Mouse (Mus musculus): ENCODE data around the gene Ubr1. TPM values are rescaled to one million over a fixed set of nuclear protein-coding genes. Genes with fewer than 3 reads are reported as not detected.

The Ubr1 gene
- 14.1 and 16.8 TPM in 2 replicates for polyA plus RNA-seq (2015; fragmentation: Nextera tagmentation; extraction: Ambion mirVana)

- H3K4me3 ChIP-seq (replicated peaks) = peak within 1 kb of the TSS; percentile 90
- H3K4me1 ChIP-seq (replicated peaks) = peaks cover 55% of the 10 kb centered on the region
- DNase-seq (peak; percentile 84), ATAC-seq (ENCODE audit: low read depth) (peak; percentile 87)
- no peaks in the 10 kb centered on the region for H3K27me3 ChIP-seq
- peak within 1 kb of the TSS; percentile 92 for H3K9ac ChIP-seq
- peak within 1 kb of the TSS; percentile 79 for H3K4me2 ChIP-seq
- WGBS (ENCODE audit: insufficient replicate concordance) = under 1% methylated on average over 39 of the region's 39 CpGs
- no peaks in the 10 kb centered on the region for H3K9me3 ChIP-seq (replicated peaks)
- peak within 1 kb of the TSS; percentile 90 for H3K27ac ChIP-seq
- no peaks in the 10 kb centered on the region for H3K36me3 ChIP-seq
Measured at GRCm38 (mm10) chr2:120970559-120971080, at the start of gene Ubr1. Gene Ubr1 (minus strand): TSS chr2:120970715.

- Histone ChIP-seq H3K27me3 (no peaks in the 10 kb centered on the region), H3K9me3 (replicated peaks) (no peaks in the 10 kb centered on the region), H3K4me1 (replicated peaks) (no peaks in the 10 kb centered on the region), H3K4me2 (no peak overlapping the region), H3K4me3 (replicated peaks) (no peak overlapping the region), H3K9ac (no peak overlapping the region), H3K36me3 (peaks cover 72% of the 10 kb centered on the region), H3K27ac (0 out of 2 replicates have a peak overlapping the region, but pooled peaks have one; percentile 39)
- DNase-seq (no peak), ATAC-seq (ENCODE audit: low read depth) (no peak)
- WGBS (ENCODE audit: insufficient replicate concordance) = 90% methylated on average over 1 of the region's 1 CpGs
Measured at GRCm38 (mm10) chr2:121017151-121017550, 46.6 kb upstream of the Ubr1 start.

- Histone ChIP-seq H3K36me3 (peaks cover 71% of the 10 kb centered on the region), H3K4me1 (replicated peaks) (no peaks in the 10 kb centered on the region), H3K27ac (no peak overlapping the region), H3K9me3 (replicated peaks) (no peaks in the 10 kb centered on the region), H3K4me3 (replicated peaks) (no peak overlapping the region), H3K9ac (no peak overlapping the region), H3K27me3 (no peaks in the 10 kb centered on the region), H3K4me2 (no peak overlapping the region)
- ATAC-seq (ENCODE audit: low read depth) = no peak
- WGBS (ENCODE audit: insufficient replicate concordance) = 86% methylated on average over 9 of the region's 9 CpGs
- no peak for DNase-seq
Measured at GRCm38 (mm10) chr2:121016226-121016625, 45.7 kb upstream of the Ubr1 start.

- Histone ChIP-seq H3K4me1 (replicated peaks) (no peaks in the 10 kb centered on the region), H3K9ac (no peak overlapping the region), H3K27me3 (no peaks in the 10 kb centered on the region), H3K27ac (no peak overlapping the region), H3K4me2 (no peak overlapping the region), H3K36me3 (peaks cover 70% of the 10 kb centered on the region), H3K4me3 (replicated peaks) (no peak overlapping the region), H3K9me3 (replicated peaks) (no peaks in the 10 kb centered on the region)
- ATAC-seq (ENCODE audit: low read depth) (no peak), DNase-seq (no peak)
- WGBS (ENCODE audit: insufficient replicate concordance) = 70% methylated on average over 2 of the region's 2 CpGs
Measured at GRCm38 (mm10) chr2:121015507-121015906, 45.0 kb upstream of the Ubr1 start.

GRCm38 (mm10) chr2:121012676-121013075 is 42.2 kb upstream of the Ubr1 start:
- Histone ChIP-seq H3K4me3 (replicated peaks) (no peak overlapping the region), H3K27me3 (no peaks in the 10 kb centered on the region), H3K9me3 (replicated peaks) (no peaks in the 10 kb centered on the region), H3K27ac (no peak overlapping the region), H3K4me1 (replicated peaks) (peaks cover 19% of the 10 kb centered on the region), H3K9ac (no peak overlapping the region), H3K4me2 (no peak overlapping the region), H3K36me3 (peaks cover 47% of the 10 kb centered on the region)
- ATAC-seq (ENCODE audit: low read depth) (no peak), DNase-seq (no peak)
- 84% methylated on average over 9 of the region's 9 CpGs for WGBS (ENCODE audit: insufficient replicate concordance)

GRCm38 (mm10) chr2:121009071-121009677 is 38.7 kb upstream of the Ubr1 start:
- no peaks in the 10 kb centered on the region for H3K27me3 ChIP-seq
- no peaks in the 10 kb centered on the region for H3K9me3 ChIP-seq (replicated peaks)
- DNase-seq (no peak), ATAC-seq (ENCODE audit: low read depth) (no peak)
- H3K9ac ChIP-seq = peak overlapping the region; percentile 81
- 17% methylated on average over 5 of the region's 5 CpGs for WGBS (ENCODE audit: insufficient replicate concordance)
- H3K4me1 ChIP-seq (replicated peaks) = peaks cover 19% of the 10 kb centered on the region
- H3K4me2 ChIP-seq = peak overlapping the region; percentile 86
- H3K4me3 ChIP-seq (replicated peaks) = peak overlapping the region; percentile 82
- H3K36me3 ChIP-seq = peaks cover 27% of the 10 kb centered on the region
- H3K27ac ChIP-seq = peak overlapping the region; percentile 90

- Histone ChIP-seq H3K27ac (peak overlapping the region; percentile 90), H3K36me3 (peaks cover 25% of the 10 kb centered on the region), H3K27me3 (no peaks in the 10 kb centered on the region), H3K9me3 (replicated peaks) (no peaks in the 10 kb centered on the region), H3K4me1 (replicated peaks) (peaks cover 19% of the 10 kb centered on the region), H3K4me3 (replicated peaks) (peak overlapping the region; percentile 82), H3K9ac (peak overlapping the region; percentile 81), H3K4me2 (peak overlapping the region; percentile 86)
- WGBS (ENCODE audit: insufficient replicate concordance) = 1% methylated on average over 12 of the region's 12 CpGs
- DNase-seq (no peak), ATAC-seq (ENCODE audit: low read depth) (no peak; the same call in 1 of the 2 replicates)
Measured at GRCm38 (mm10) chr2:121008664-121009007, 38.1 kb upstream of the Ubr1 start.

GRCm38 (mm10) chr2:121007925-121008663 is 37.6 kb upstream of the Ubr1 start, which contains the start of gene Ccndbp1:
Gene Ccndbp1 (plus strand): TSS chr2:121008403.
- Histone ChIP-seq H3K27ac (peak within 1 kb of the TSS; percentile 90), H3K36me3 (peaks cover 25% of the 10 kb centered on the region)
- 2% methylated on average over 33 of the region's 34 CpGs for WGBS (ENCODE audit: insufficient replicate concordance)

GRCm38 (mm10) chr2:121006986-121007385 is 36.5 kb upstream of the Ubr1 start:
- Histone ChIP-seq H3K36me3 (peaks cover 16% of the 10 kb centered on the region), H3K9ac (no peak overlapping the region), H3K4me2 (no peak overlapping the region), H3K27me3 (no peaks in the 10 kb centered on the region), H3K4me3 (replicated peaks) (no peak overlapping the region), H3K4me1 (replicated peaks) (peaks cover 19% of the 10 kb centered on the region), H3K27ac (peak overlapping the region; percentile 67; the same call in 1 of the 2 replicates), H3K9me3 (replicated peaks) (no peaks in the 10 kb centered on the region)
- ATAC-seq (ENCODE audit: low read depth) = no peak
- 76% methylated on average over 1 of the region's 1 CpGs for WGBS (ENCODE audit: insufficient replicate concordance)
- DNase-seq = no peak

More at GRCm38 (mm10) chr2:121007925-121008663, 37.6 kb upstream of the Ubr1 start, which contains the start of gene Ccndbp1:
- Histone ChIP-seq H3K4me1 (replicated peaks) (peaks cover 19% of the 10 kb centered on the region), H3K4me3 (replicated peaks) (peak within 1 kb of the TSS; percentile 82), H3K9ac (peak within 1 kb of the TSS; percentile 81), H3K27me3 (no peaks in the 10 kb centered on the region), H3K4me2 (peak within 1 kb of the TSS; percentile 86), H3K9me3 (replicated peaks) (no peaks in the 10 kb centered on the region)
- peak; percentile 88 for DNase-seq
- peak; percentile 97 for ATAC-seq (ENCODE audit: low read depth)

GRCm38 (mm10) chr2:121004018-121004811 is 33.7 kb upstream of the Ubr1 start:
- Histone ChIP-seq H3K27ac (no peak overlapping the region), H3K4me1 (replicated peaks) (peaks cover 9% of the 10 kb centered on the region), H3K9me3 (replicated peaks) (no peaks in the 10 kb centered on the region), H3K9ac (no peak overlapping the region), H3K4me2 (no peak overlapping the region), H3K36me3 (no peaks in the 10 kb centered on the region), H3K4me3 (replicated peaks) (no peak overlapping the region), H3K27me3 (no peaks in the 10 kb centered on the region)
- ATAC-seq (ENCODE audit: low read depth) (no peak), DNase-seq (no peak)
- 79% methylated on average over 7 of the region's 7 CpGs for WGBS (ENCODE audit: insufficient replicate concordance)

GRCm38 (mm10) chr2:121003586-121003985 is 33.1 kb upstream of the Ubr1 start:
- ATAC-seq (ENCODE audit: low read depth) = no peak
- Histone ChIP-seq H3K36me3 (no peaks in the 10 kb centered on the region), H3K4me3 (replicated peaks) (no peak overlapping the region), H3K9ac (no peak overlapping the region), H3K27me3 (no peaks in the 10 kb centered on the region), H3K4me1 (replicated peaks) (peaks cover 10% of the 10 kb centered on the region), H3K27ac (no peak overlapping the region), H3K4me2 (no peak overlapping the region), H3K9me3 (replicated peaks) (no peaks in the 10 kb centered on the region)
- WGBS (ENCODE audit: insufficient replicate concordance) = 70% methylated on average over 2 of the region's 2 CpGs
- no peak for DNase-seq

Measured in liver, embryonic 13.5 days (tissue).